Mouse (Mus musculus) midbrain, embryonic 11.5 days (tissue): ENCODE measurements around the gene Slc25a5. TPM values are rescaled to one million over a fixed set of nuclear protein-coding genes. Genes with fewer than 3 reads are reported as not detected.

Experiments used
- ATAC-seq: fragments of 200-750 bp; cut with Nextera tagmentation; 2 replicates; pipeline ENCODE4 v1.8.0; 2017; ENCODE audit warnings: moderate TSS enrichment, moderate library complexity; ENCODE audit not compliant: low FRiP score
- DNase-seq: peaks from one replicate; pipeline ENCODE4 v3.0.0; 2015; ENCODE audit warnings: low spot score; ENCODE audit errors: missing footprints
- H3K27ac ChIP-seq: fragments of 300-500 bp; sonication (generic); 2 replicates; pipeline ENCODE4 v1.5.1; 2014; ENCODE audit warnings: low read depth, low read length
- H3K27me3 ChIP-seq: fragments of 300-500 bp; sonication (generic); 2 replicates; pipeline ENCODE4 v1.6.1; 2014; ENCODE audit warnings: mild to moderate bottlenecking, low read length, moderate library complexity, mixed read lengths; ENCODE audit not compliant: control insufficient read depth, insufficient read depth
- H3K36me3 ChIP-seq: fragments of 300-500 bp; sonication (generic); 2 replicates; pipeline ENCODE4 v1.6.1; 2014; ENCODE audit warnings: mild to moderate bottlenecking, low read length, moderate library complexity, mixed read lengths; ENCODE audit not compliant: control insufficient read depth, insufficient read depth
- H3K4me1 ChIP-seq: fragments of 300-500 bp; sonication (generic); 2 replicates; pipeline ENCODE4 v1.6.1; 2014; ENCODE audit warnings: low read length; ENCODE audit not compliant: control insufficient read depth, insufficient read depth
- H3K4me2 ChIP-seq: fragments of 300-500 bp; sonication (generic); 2 replicates; pipeline ENCODE4 v1.6.1; 2014; ENCODE audit warnings: mild to moderate bottlenecking, moderate library complexity
- H3K4me3 ChIP-seq: fragments of 300-500 bp; sonication (generic); 2 replicates; pipeline ENCODE4 v1.5.1; 2014; ENCODE audit warnings: low read depth, low read length
- H3K9ac ChIP-seq: fragments of 300-500 bp; sonication (generic); 2 replicates; pipeline ENCODE4 v1.6.1; 2014; ENCODE audit warnings: low read length
- H3K9me3 ChIP-seq: fragments of 300-500 bp; sonication (generic); 2 replicates; pipeline ENCODE4 v1.6.1; 2016; ENCODE audit warnings: low read length; ENCODE audit not compliant: control insufficient read depth
- WGBS: fragments of 180-500 bp; shearing (Covaris S2); extraction: QIAGEN DNeasy Blood & Tissue Kit; methylation state at CpG from one replicate; pipeline ENCODE4 v1.1.7; 2014; 5-methylcytosine and 5-hydroxymethylcytosine counted together
- polyA plus RNA-seq: library from polyadenylated mRNA; unstranded; fragments of >200 nt; fragmentation: Nextera tagmentation; extraction: Ambion mirVana; gene quantifications from 2 replicates; pipeline ENCODE4 v1.2.1, GENCODE M21; 2014

Gene Slc25a5
- polyA plus RNA-seq, 1 experiment from 2014 or later, result 833 TPM

DNA sequence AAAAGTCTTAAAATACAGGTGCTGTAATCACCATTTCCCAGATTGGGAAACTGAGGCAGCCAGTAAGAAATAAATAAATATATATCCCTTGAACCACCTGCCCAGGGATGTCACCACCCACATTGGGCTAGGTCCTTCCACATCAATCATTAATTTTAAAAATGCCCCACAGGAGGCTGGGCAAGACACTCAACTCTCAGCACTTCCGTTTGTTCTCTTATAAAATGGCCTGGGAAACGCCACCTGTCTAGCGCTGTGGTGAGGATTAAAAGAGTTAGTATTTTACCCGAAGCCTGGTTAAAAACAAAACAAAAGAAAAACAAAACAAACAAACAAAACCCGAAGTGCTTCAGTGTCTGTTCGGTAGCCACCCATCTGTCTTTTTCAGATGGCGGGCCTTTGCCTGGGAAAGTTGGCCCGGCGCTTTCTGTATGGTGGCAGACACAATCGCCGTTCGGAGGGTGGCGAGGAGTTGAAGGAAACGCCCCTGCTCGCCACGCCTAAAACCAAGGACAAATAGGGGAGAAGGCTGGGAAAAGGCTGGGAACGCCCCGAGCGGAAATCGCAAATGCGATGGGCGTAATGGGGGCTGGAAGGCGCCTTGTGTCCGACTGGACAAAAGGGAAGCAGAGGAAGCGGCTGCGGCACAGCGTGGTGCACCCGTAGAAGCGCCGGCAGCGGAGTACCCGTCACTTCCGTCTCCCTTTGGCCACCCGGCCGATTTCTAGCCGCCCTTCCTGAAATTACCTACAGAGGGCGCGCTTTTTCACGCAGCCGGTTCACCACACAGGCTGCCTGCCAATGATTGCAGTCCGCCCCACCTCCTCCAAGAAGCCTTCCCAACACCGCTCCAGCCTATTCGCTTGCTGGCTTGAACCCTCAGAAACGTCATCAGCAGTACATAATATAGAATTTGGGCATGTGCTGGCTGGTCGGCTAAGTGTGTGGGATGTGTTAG, 12.2 kb downstream of the Slc25a5 start:
- no peaks in the 10 kb centered on the region for H3K9me3 ChIP-seq
- peak; percentile 91 for ATAC-seq
- 12% methylated on average over 45 of the region's 45 CpGs for WGBS
- peak overlapping the region; percentile 45 for H3K4me2 ChIP-seq
- no peaks in the 10 kb centered on the region for H3K36me3 ChIP-seq
- H3K4me1 ChIP-seq, result no peaks in the 10 kb centered on the region
- peak overlapping the region; percentile 77 for H3K27ac ChIP-seq
- no peaks in the 10 kb centered on the region for H3K27me3 ChIP-seq
- peak; percentile 98 for DNase-seq
- peak overlapping the region; percentile 22; the same call in 1 of the 2 replicates for H3K4me3 ChIP-seq
- H3K9ac ChIP-seq, result peak overlapping the region; percentile 65

DNA sequence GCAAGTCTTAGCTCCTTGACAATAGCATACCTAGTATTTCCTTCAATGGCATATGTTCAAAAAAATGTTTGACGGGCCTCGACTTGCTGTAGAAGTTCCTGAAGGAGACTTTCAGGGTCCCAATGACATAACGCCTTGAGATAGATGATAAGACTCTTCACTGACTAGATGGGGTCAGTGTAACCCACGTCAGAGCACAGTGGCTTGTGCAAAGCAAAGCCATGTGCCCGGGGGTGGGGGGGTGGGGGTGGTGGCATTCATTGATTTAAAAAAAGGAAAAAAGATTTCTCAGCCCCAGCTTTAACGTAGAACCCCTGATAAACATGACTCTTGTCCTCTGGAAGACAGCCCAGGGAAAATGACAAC, 12.8 kb downstream of the Slc25a5 start:
- ATAC-seq (peak; percentile 22; the same call in 1 of the 2 replicates), DNase-seq (no peak)
- Histone ChIP-seq H3K4me2 (peak overlapping the region; percentile 45; the same call in 1 of the 2 replicates), H3K9ac (no peak overlapping the region), H3K27me3 (no peaks in the 10 kb centered on the region), H3K36me3 (no peaks in the 10 kb centered on the region), H3K9me3 (no peaks in the 10 kb centered on the region), H3K4me3 (no peak overlapping the region), H3K27ac (peak overlapping the region; percentile 77; the same call in 1 of the 2 replicates), H3K4me1 (no peaks in the 10 kb centered on the region)
- WGBS, result 74% methylated on average over 6 of the region's 6 CpGs

- 53% methylated on average over 5 of the region's 5 CpGs for WGBS
- Histone ChIP-seq H3K4me3 (no peak overlapping the region), H3K27me3 (no peaks in the 10 kb centered on the region), H3K9me3 (no peaks in the 10 kb centered on the region), H3K36me3 (no peaks in the 10 kb centered on the region), H3K4me1 (peaks cover 3% of the 10 kb centered on the region; the same call in 1 of the 2 replicates), H3K9ac (no peak overlapping the region), H3K27ac (no peak overlapping the region), H3K4me2 (no peak overlapping the region)
- DNase-seq (no peak), ATAC-seq (no peak)
These were observed 15.9 kb downstream of the Slc25a5 start for GRCm38 (mm10) chrX:36811377-36811776.

DNA sequence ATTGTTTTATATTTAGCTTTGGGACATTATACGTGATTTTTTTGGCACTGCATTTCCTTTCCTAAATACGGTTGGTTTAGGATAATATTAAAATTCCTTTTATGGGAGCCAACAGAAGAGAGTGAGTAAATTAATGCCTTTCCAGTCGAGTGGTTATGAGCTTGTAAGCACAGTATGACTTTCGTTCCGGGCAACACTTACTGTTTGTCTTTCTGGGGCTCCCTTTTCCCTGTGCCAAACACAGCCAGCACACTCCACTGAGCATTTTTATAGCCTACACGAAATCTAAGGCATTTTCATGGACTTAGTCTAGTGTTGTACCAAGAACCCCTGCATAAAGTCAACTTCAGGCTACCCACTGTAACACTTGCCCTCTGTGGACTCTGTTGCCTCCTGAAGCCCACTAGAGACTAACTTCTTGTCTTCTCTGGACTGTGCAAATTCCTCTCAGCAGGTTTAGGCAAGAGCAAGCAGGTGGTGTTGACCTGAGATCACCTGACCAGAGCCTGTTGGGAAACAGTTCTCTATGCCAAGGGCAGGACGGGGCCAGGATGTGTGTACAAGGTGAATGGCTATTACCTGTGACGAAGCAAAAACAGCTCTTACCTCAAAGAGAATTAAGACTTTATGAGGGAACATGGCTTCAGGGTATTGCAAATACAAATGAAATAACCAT, 18.8 kb downstream of the Slc25a5 start:
- Histone ChIP-seq H3K27ac (no peak overlapping the region), H3K9me3 (no peaks in the 10 kb centered on the region), H3K4me2 (no peak overlapping the region), H3K36me3 (no peaks in the 10 kb centered on the region), H3K27me3 (no peaks in the 10 kb centered on the region), H3K9ac (no peak overlapping the region), H3K4me3 (no peak overlapping the region), H3K4me1 (peaks cover 4% of the 10 kb centered on the region; the same call in 1 of the 2 replicates)
- 78% methylated on average over 8 of the region's 8 CpGs for WGBS
- DNase-seq, result no peak
- no peak for ATAC-seq

GRCm38 (mm10) chrX:36815022-36815421, 19.6 kb downstream of the Slc25a5 start:
- Histone ChIP-seq H3K4me1 (peaks cover 4% of the 10 kb centered on the region; the same call in 1 of the 2 replicates), H3K36me3 (no peaks in the 10 kb centered on the region), H3K4me2 (no peak overlapping the region), H3K27me3 (no peaks in the 10 kb centered on the region), H3K9ac (no peak overlapping the region), H3K4me3 (no peak overlapping the region), H3K9me3 (no peaks in the 10 kb centered on the region), H3K27ac (no peak overlapping the region)
- ATAC-seq (no peak), DNase-seq (no peak)
- 78% methylated on average over 4 of the region's 4 CpGs for WGBS

GRCm38 (mm10) chrX:36815439-36815838, 20.0 kb downstream of the Slc25a5 start:
- WGBS, result 89% methylated on average over 2 of the region's 4 CpGs
- ATAC-seq, result no peak
- Histone ChIP-seq H3K9me3 (no peaks in the 10 kb centered on the region), H3K36me3 (no peaks in the 10 kb centered on the region), H3K4me3 (no peak overlapping the region), H3K27ac (no peak overlapping the region), H3K4me2 (no peak overlapping the region), H3K4me1 (peaks cover 4% of the 10 kb centered on the region; the same call in 1 of the 2 replicates), H3K9ac (no peak overlapping the region), H3K27me3 (no peaks in the 10 kb centered on the region)
- no peak for DNase-seq

DNA sequence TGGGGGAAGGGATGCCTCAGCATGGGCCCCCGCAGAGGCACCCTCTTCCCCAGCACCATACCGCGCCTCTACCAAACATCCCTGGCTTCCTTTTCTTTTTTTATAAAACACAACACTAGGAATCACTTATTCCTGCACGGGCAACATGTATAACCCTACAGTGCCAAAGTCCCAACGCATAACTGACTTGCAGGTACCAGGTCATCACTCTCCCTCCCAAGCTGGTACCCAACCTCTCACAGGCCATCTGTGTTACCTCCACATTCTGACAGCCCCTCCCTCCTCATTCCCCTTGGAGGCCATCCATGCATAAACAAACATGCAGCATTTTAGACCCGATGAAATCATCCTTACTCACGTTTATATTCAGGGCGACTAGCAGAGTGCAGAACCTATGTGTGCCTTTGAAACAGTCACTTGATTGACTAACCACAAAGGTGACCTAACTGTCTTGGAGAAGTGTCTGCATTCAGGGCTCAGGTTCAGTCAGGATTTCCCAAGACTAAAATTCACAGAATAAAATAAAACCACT, 21.0 kb downstream of the Slc25a5 start:
- H3K4me1 ChIP-seq, result peaks cover 4% of the 10 kb centered on the region; the same call in 1 of the 2 replicates
- ATAC-seq (peak; percentile 29), DNase-seq (peak; percentile 87)
- no peak overlapping the region for H3K9ac ChIP-seq
- WGBS, result 22% methylated on average over 8 of the region's 8 CpGs
- no peaks in the 10 kb centered on the region for H3K9me3 ChIP-seq
- H3K36me3 ChIP-seq, result no peaks in the 10 kb centered on the region
- H3K27ac ChIP-seq, result peak overlapping the region; percentile 68
- H3K4me2 ChIP-seq, result peak overlapping the region; percentile 34
- no peak overlapping the region for H3K4me3 ChIP-seq
- no peaks in the 10 kb centered on the region for H3K27me3 ChIP-seq

- no peak overlapping the region for H3K4me3 ChIP-seq
- peak overlapping the region; percentile 68 for H3K27ac ChIP-seq
- H3K4me2 ChIP-seq, result peak overlapping the region; percentile 34
- peaks cover 4% of the 10 kb centered on the region; the same call in 1 of the 2 replicates for H3K4me1 ChIP-seq
- no peaks in the 10 kb centered on the region for H3K9me3 ChIP-seq
- H3K9ac ChIP-seq, result no peak overlapping the region; the same call in 1 of the 2 replicates
- no peaks in the 10 kb centered on the region for H3K27me3 ChIP-seq
- no peaks in the 10 kb centered on the region for H3K36me3 ChIP-seq
- DNase-seq, result peak; percentile 88
- ATAC-seq, result peak; percentile 93
- WGBS, result 16% methylated on average over 9 of the region's 10 CpGs
These were observed 21.5 kb downstream of the Slc25a5 start for GRCm38 (mm10) chrX:36816953-36817441.
